Mouse (Mus musculus) stomach, embryonic 16.5 days (tissue): ENCODE measurements around the gene Pacrg. TPM values are rescaled to one million over a fixed set of nuclear protein-coding genes. Genes with fewer than 3 reads are reported as not detected.

ENCODE experiments used
- ATAC-seq: fragments of 200-750 bp; cut with Nextera tagmentation; 2 replicates; pipeline ENCODE4 v1.8.0; 2017; ENCODE audit warnings: moderate number of reproducible peaks, moderate TSS enrichment; ENCODE audit not compliant: insufficient read depth, low FRiP score
- H3K27ac ChIP-seq: fragments of 300-500 bp; sonication (generic); 2 replicates; pipeline ENCODE4 v1.5.1; 2014; ENCODE audit warnings: low read length
- H3K27me3 ChIP-seq: fragments of 300-500 bp; sonication (generic); 2 replicates; pipeline ENCODE4 v1.6.1; 2014; ENCODE audit warnings: low read length, control low read depth, mixed read lengths; ENCODE audit not compliant: control insufficient read depth, insufficient read depth
- H3K36me3 ChIP-seq: fragments of 300-500 bp; sonication (generic); 2 replicates; pipeline ENCODE4 v1.6.1; 2014; ENCODE audit warnings: low read length; ENCODE audit not compliant: control insufficient read depth, insufficient read depth
- H3K4me1 ChIP-seq: fragments of 300-500 bp; sonication (generic); 2 replicates; pipeline ENCODE4 v1.6.1; 2014; ENCODE audit warnings: low read length, control low read depth, mixed read lengths; ENCODE audit not compliant: control insufficient read depth, insufficient read depth
- H3K4me2 ChIP-seq: fragments of 300-500 bp; sonication (generic); 2 replicates; pipeline ENCODE4 v1.6.1; 2014; ENCODE audit warnings: low read depth, low read length, mixed read lengths
- H3K4me3 ChIP-seq: fragments of 300-500 bp; sonication (generic); replicated peaks from 2 replicates; pipeline ENCODE4 v1.5.1; 2014; ENCODE audit warnings: mild to moderate bottlenecking, low read length
- H3K9ac ChIP-seq: fragments of 300-500 bp; sonication (generic); 2 replicates; pipeline ENCODE4 v1.6.1; 2014; ENCODE audit warnings: low read length
- H3K9me3 ChIP-seq: fragments of 300-500 bp; sonication (generic); replicated peaks from 2 replicates; pipeline ENCODE4 v1.6.1; 2016; ENCODE audit warnings: low read length, control low read depth; ENCODE audit not compliant: control insufficient read depth
- WGBS: fragments of 180-500 bp; shearing (Covaris S2); extraction: QIAGEN DNeasy Blood & Tissue Kit; methylation state at CpG from one replicate; pipeline ENCODE4 v1.1.7; 2014; 5-methylcytosine and 5-hydroxymethylcytosine counted together
- polyA plus RNA-seq: library from polyadenylated mRNA; unstranded; fragments of >200 nt; fragmentation: Nextera tagmentation; extraction: Ambion mirVana; gene quantifications from 2 replicates; pipeline ENCODE4 v1.2.1, GENCODE M21; 2015

The Pacrg gene
- polyA plus RNA-seq, 1 experiment from 2014 or later = 1.8 TPM

GRCm38 (mm10) chr17:10357348-10357747 is 482.8 kb downstream of the Pacrg start:
- H3K9me3 ChIP-seq = no peaks in the 10 kb centered on the region
- H3K4me2 ChIP-seq = no peak overlapping the region
- 87% methylated on average over 12 of the region's 12 CpGs for WGBS
- no peak overlapping the region for H3K27ac ChIP-seq
- no peak overlapping the region for H3K4me3 ChIP-seq
- ATAC-seq = no peak
- no peaks in the 10 kb centered on the region for H3K4me1 ChIP-seq
- no peak overlapping the region for H3K9ac ChIP-seq
- no peaks in the 10 kb centered on the region for H3K27me3 ChIP-seq
- H3K36me3 ChIP-seq = no peaks in the 10 kb centered on the region

GRCm38 (mm10) chr17:10356294-10356693 is 483.8 kb downstream of the Pacrg start:
- Histone ChIP-seq H3K4me1 (no peaks in the 10 kb centered on the region), H3K4me3 (no peak overlapping the region), H3K36me3 (no peaks in the 10 kb centered on the region), H3K27ac (no peak overlapping the region), H3K4me2 (no peak overlapping the region), H3K9ac (no peak overlapping the region), H3K27me3 (no peaks in the 10 kb centered on the region), H3K9me3 (no peaks in the 10 kb centered on the region)
- 64% methylated on average over 6 of the region's 6 CpGs for WGBS
- ATAC-seq = no peak

- 35% methylated on average over 8 of the region's 8 CpGs for WGBS
These were observed 484.4 kb downstream of the Pacrg start for GRCm38 (mm10) chr17:10355746-10356145.

More at GRCm38 (mm10) chr17:10355746-10356145, 484.4 kb downstream of the Pacrg start:
- ATAC-seq = no peak
- H3K4me2 ChIP-seq = no peak overlapping the region
- no peaks in the 10 kb centered on the region for H3K36me3 ChIP-seq
- no peak overlapping the region for H3K4me3 ChIP-seq
- no peak overlapping the region for H3K9ac ChIP-seq
- no peak overlapping the region for H3K27ac ChIP-seq
- H3K9me3 ChIP-seq = no peaks in the 10 kb centered on the region
- H3K4me1 ChIP-seq = no peaks in the 10 kb centered on the region
- H3K27me3 ChIP-seq = no peaks in the 10 kb centered on the region

Other genes starting within 250 kb of the Pacrg start
- 2.2 and 2.9 TPM in 2 replicates for gene Prkn, start 73 bp upstream of the Pacrg start, polyA plus RNA-seq